Mouse (Mus musculus): ENCODE measurements around the gene Gpr55.

- TF ChIP-seq POLR2A (IDR thresholded peaks at IDR 0.05; ENCODE audit: borderline replicate concordance, extremely low read depth, insufficient read depth, insufficient read length, poor library complexity, severe bottlenecking) = no peak
- no peak for TF ChIP-seq CTCF (IDR thresholded peaks at IDR 0.05; ENCODE audit: borderline replicate concordance, extremely low read depth, insufficient read depth, insufficient read length)
Observed at GRCm38 (mm10) chr1:85971070-85971469, 10.3 kb upstream of the Gpr55 start.

Data from brain, embryonic 14.5 days (tissue).